Mouse (Mus musculus): ENCODE data around the gene Rasgrp4. TPM values are rescaled to one million over a fixed set of nuclear protein-coding genes. Genes with fewer than 3 reads are reported as not detected.
A peak's percentile ranks its signal among the peaks of the same experiment; 100 is the strongest.

Rasgrp4 gene
- total RNA-seq, 2 experiments from 2014 or later: 1.8 to 7.2 TPM

GRCm38 (mm10) chr7:29146625-29147367 lies 12.1 kb downstream of the Rasgrp4 start:
- ATAC-seq (replicated peaks; ENCODE audit: poor library complexity): no peak

GRCm38 (mm10) chr7:29148771-29149170 lies 14.1 kb downstream of the Rasgrp4 start:
- no peak for ATAC-seq (replicated peaks; ENCODE audit: poor library complexity)

GRCm38 (mm10) chr7:29151486-29151885 lies 16.8 kb downstream of the Rasgrp4 start:
- ATAC-seq (replicated peaks; ENCODE audit: poor library complexity): no peak

- ATAC-seq (replicated peaks; ENCODE audit: poor library complexity): no peak
These were observed 19.5 kb downstream of the Rasgrp4 start for GRCm38 (mm10) chr7:29154018-29154720.

- peak; percentile 81 for ATAC-seq (replicated peaks; ENCODE audit: poor library complexity)
These were observed 20.7 kb downstream of the Rasgrp4 start for GRCm38 (mm10) chr7:29155196-29155837.

- peak; percentile 96 for ATAC-seq (replicated peaks; ENCODE audit: poor library complexity)
These were observed 21.5 kb downstream of the Rasgrp4 start, which contains the start of gene Fam98c for GRCm38 (mm10) chr7:29155838-29156782. Fam98c (minus strand) TSS chr7:29156234.

- no peak for ATAC-seq (replicated peaks; ENCODE audit: poor library complexity)
These were observed 23.6 kb downstream of the Rasgrp4 start for GRCm38 (mm10) chr7:29158264-29158663.

- ATAC-seq (replicated peaks; ENCODE audit: poor library complexity): no peak
These were observed 27.6 kb downstream of the Rasgrp4 start for GRCm38 (mm10) chr7:29162294-29162693.

GRCm38 (mm10) chr7:29162750-29163525 lies 28.3 kb downstream of the Rasgrp4 start:
- ATAC-seq (replicated peaks; ENCODE audit: poor library complexity): peak; percentile 98

GRCm38 (mm10) chr7:29167656-29168055 lies 33.0 kb downstream of the Rasgrp4 start:
- ATAC-seq (replicated peaks; ENCODE audit: poor library complexity): no peak

GRCm38 (mm10) chr7:29168121-29168695 lies 33.6 kb downstream of the Rasgrp4 start:
- no peak for ATAC-seq (replicated peaks; ENCODE audit: poor library complexity)

GRCm38 (mm10) chr7:29168791-29169230 lies 34.2 kb downstream of the Rasgrp4 start:
- no peak for ATAC-seq (replicated peaks; ENCODE audit: poor library complexity)

- peak; percentile 53 for ATAC-seq (replicated peaks; ENCODE audit: poor library complexity)
These were observed 34.8 kb downstream of the Rasgrp4 start for GRCm38 (mm10) chr7:29169231-29170065.

GRCm38 (mm10) chr7:29170066-29170754 lies 35.6 kb downstream of the Rasgrp4 start, which contains the start of the genes Ggn and Spred3:
Ggn (plus strand) TSS chr7:29170210.
Spred3 (minus strand) TSS chr7:29170411.
- ATAC-seq (replicated peaks; ENCODE audit: poor library complexity): peak; percentile 64

GRCm38 (mm10) chr7:29170755-29171561 lies 36.3 kb downstream of the Rasgrp4 start:
- peak; percentile 32 for ATAC-seq (replicated peaks; ENCODE audit: poor library complexity)

- no peak for ATAC-seq (replicated peaks; ENCODE audit: poor library complexity)
These were observed 37.0 kb downstream of the Rasgrp4 start for GRCm38 (mm10) chr7:29171562-29172097.

Measured in megakaryocyte progenitor cell, adult 5-6 weeks (primary cell).